Mouse (Mus musculus): Measurements from ENCODE around the gene Tekt5. TPM values are rescaled to one million over a fixed set of nuclear protein-coding genes. Genes with fewer than 3 reads are reported as not detected.

The Tekt5 gene
- polyA plus RNA-seq, 1 experiment from 2014 or later, result 1.2 TPM

GRCm38 (mm10) chr16:10372372-10372771 lies 22.9 kb downstream of the Tekt5 start:
- Histone ChIP-seq H3K27me3 (ENCODE audit: insufficient read depth, low read length) (no peaks in the 10 kb centered on the region), H3K9me3 (replicated peaks; ENCODE audit: low read length) (no peaks in the 10 kb centered on the region), H3K9ac (ENCODE audit: low read depth, low read length) (no peak overlapping the region), H3K4me1 (replicated peaks; ENCODE audit: insufficient read depth, low read length) (peaks cover 18% of the 10 kb centered on the region), H3K4me2 (ENCODE audit: low read length) (no peak overlapping the region), H3K4me3 (replicated peaks; ENCODE audit: low read depth, low read length) (no peak overlapping the region), H3K36me3 (ENCODE audit: insufficient read depth, low read length) (no peaks in the 10 kb centered on the region), H3K27ac (no peak overlapping the region)
- TF ChIP-seq CTCF (IDR thresholded peaks at IDR 0.05; ENCODE audit: low read depth), result no peak
- ATAC-seq (replicated peaks; ENCODE audit: low FRiP score, low read depth) (no peak), DNase-seq (ENCODE audit: low spot score) (no peak)
- 62% methylated on average over 4 of the region's 4 CpGs for WGBS

GRCm38 (mm10) chr16:10369996-10370395 lies 25.3 kb downstream of the Tekt5 start:
- H3K27ac ChIP-seq, result peak overlapping the region; percentile 25; the same call in 1 of the 2 replicates

GRCm38 (mm10) chr16:10369468-10369934 lies 25.8 kb downstream of the Tekt5 start:
- H3K27me3 ChIP-seq (ENCODE audit: insufficient read depth, low read length), result no peaks in the 10 kb centered on the region
- H3K4me3 ChIP-seq (replicated peaks; ENCODE audit: low read depth, low read length), result no peak overlapping the region
- H3K9ac ChIP-seq (ENCODE audit: low read depth, low read length), result no peak overlapping the region
- peak; percentile 83 for DNase-seq (ENCODE audit: low spot score)
- H3K4me1 ChIP-seq (replicated peaks; ENCODE audit: insufficient read depth, low read length), result peaks cover 16% of the 10 kb centered on the region
- 48% methylated on average over 3 of the region's 3 CpGs for WGBS
- ATAC-seq (replicated peaks; ENCODE audit: low FRiP score, low read depth), result peak; percentile 48
- no peaks in the 10 kb centered on the region for H3K9me3 ChIP-seq (replicated peaks; ENCODE audit: low read length)
- no peak overlapping the region for H3K4me2 ChIP-seq (ENCODE audit: low read length)
- H3K27ac ChIP-seq, result peak overlapping the region; percentile 44; the same call in 1 of the 2 replicates
- TF ChIP-seq CTCF (IDR thresholded peaks at IDR 0.05; ENCODE audit: low read depth), result no peak
- no peaks in the 10 kb centered on the region for H3K36me3 ChIP-seq (ENCODE audit: insufficient read depth, low read length)

More at GRCm38 (mm10) chr16:10369996-10370395, 25.3 kb downstream of the Tekt5 start:
- Histone ChIP-seq H3K4me1 (replicated peaks; ENCODE audit: insufficient read depth, low read length) (peaks cover 18% of the 10 kb centered on the region), H3K27me3 (ENCODE audit: insufficient read depth, low read length) (no peaks in the 10 kb centered on the region), H3K4me2 (ENCODE audit: low read length) (no peak overlapping the region), H3K9ac (ENCODE audit: low read depth, low read length) (no peak overlapping the region), H3K36me3 (ENCODE audit: insufficient read depth, low read length) (no peaks in the 10 kb centered on the region), H3K9me3 (replicated peaks; ENCODE audit: low read length) (no peaks in the 10 kb centered on the region), H3K4me3 (replicated peaks; ENCODE audit: low read depth, low read length) (no peak overlapping the region)
- ATAC-seq (replicated peaks; ENCODE audit: low FRiP score, low read depth) (peak; percentile 19; the same call in 1 of the 2 replicates), DNase-seq (ENCODE audit: low spot score) (no peak)
- TF ChIP-seq CTCF (IDR thresholded peaks at IDR 0.05; ENCODE audit: low read depth), result no peak
- WGBS, result 50% methylated on average over 1 of the region's 1 CpGs

DNA sequence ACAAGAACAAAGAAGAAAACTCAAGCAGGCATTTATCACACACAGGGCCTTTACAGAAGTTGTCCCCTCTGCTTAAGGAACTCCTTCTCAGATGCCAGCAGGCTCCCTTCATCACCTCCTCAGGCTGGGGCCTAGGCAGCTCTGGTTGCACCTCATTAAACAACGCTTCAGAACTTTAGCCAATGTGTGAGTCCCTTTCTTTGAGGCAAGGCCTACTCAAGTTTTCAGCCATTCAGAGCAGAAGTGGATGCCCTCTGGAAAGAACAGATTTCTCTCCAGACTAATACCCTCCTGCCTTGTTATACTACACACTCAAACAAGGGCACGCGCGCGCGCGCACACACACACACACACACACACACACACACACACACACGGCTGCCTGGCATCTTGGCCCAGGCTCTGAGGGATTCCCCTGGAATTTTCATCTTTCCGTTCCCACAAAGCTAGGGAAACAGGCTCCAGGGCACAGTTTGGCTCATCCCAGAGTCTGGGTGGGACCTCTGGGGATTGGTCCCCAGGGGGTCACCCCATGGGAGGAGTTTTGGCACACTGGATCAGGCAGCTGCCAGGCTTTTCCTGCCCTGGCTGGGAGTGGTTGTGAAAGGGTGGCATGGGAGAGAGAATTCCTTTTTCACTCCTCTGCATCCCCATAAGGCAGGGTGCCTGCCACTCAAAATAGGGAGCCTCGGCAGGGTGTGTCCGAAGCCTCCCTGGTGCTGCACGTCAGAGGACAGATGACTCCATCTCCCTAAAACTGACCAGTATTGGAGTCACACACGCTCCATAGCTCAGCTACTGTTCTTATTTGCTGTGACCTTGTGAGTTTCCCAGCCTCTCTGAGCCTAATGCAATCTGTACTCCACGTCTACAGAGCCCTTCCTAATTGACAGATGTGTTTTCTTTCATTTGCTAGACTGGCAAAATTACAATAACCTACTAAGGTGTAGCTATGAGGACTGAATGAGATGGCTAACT lies 28.8 kb downstream of the Tekt5 start:
- Histone ChIP-seq H3K27me3 (ENCODE audit: insufficient read depth, low read length) (no peaks in the 10 kb centered on the region), H3K4me3 (replicated peaks; ENCODE audit: low read depth, low read length) (no peak overlapping the region), H3K4me1 (replicated peaks; ENCODE audit: insufficient read depth, low read length) (peaks cover 10% of the 10 kb centered on the region), H3K36me3 (ENCODE audit: insufficient read depth, low read length) (no peaks in the 10 kb centered on the region), H3K4me2 (ENCODE audit: low read length) (no peak overlapping the region), H3K27ac (peak overlapping the region; percentile 47; the same call in 1 of the 2 replicates), H3K9ac (ENCODE audit: low read depth, low read length) (no peak overlapping the region), H3K9me3 (replicated peaks; ENCODE audit: low read length) (no peaks in the 10 kb centered on the region)
- no peak for TF ChIP-seq CTCF (IDR thresholded peaks at IDR 0.05; ENCODE audit: low read depth)
- peak; percentile 65 for DNase-seq (ENCODE audit: low spot score)
- peak; percentile 76 for ATAC-seq (replicated peaks; ENCODE audit: low FRiP score, low read depth)
- WGBS, result 58% methylated on average over 14 of the region's 14 CpGs

DNA sequence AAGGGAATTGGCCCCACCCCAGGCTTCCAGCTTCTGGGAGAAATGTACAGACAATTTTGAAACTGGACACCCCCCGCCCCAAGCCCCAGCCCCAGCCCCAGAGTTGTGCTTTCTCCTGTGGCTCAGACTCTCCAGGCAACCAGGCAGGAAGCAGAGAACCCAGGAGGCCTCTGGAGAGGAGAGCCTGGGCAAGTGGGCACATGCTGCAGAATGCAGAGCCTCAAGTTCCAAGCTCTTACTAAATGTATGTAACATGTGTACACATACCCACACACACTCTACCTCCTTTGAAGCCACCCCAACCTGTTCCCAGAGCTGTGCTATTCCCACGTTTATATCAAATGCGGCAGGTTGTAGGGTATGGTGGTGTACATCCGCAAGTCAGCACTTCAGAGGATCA lies 29.5 kb downstream of the Tekt5 start:
- WGBS, result 78% methylated on average over 4 of the region's 4 CpGs
- TF ChIP-seq CTCF (IDR thresholded peaks at IDR 0.05; ENCODE audit: low read depth), result no peak
- ATAC-seq (replicated peaks; ENCODE audit: low FRiP score, low read depth), result no peak

GRCm38 (mm10) chr16:10363061-10363460 lies 32.2 kb downstream of the Tekt5 start:
- Histone ChIP-seq H3K4me3 (replicated peaks; ENCODE audit: low read depth, low read length) (no peak overlapping the region), H3K9ac (ENCODE audit: low read depth, low read length) (no peak overlapping the region), H3K4me2 (ENCODE audit: low read length) (no peak overlapping the region), H3K4me1 (replicated peaks; ENCODE audit: insufficient read depth, low read length) (0 out of 2 replicates have a peak, but pooled peaks cover 3% of the 10 kb centered on the region), H3K27ac (no peak overlapping the region), H3K27me3 (ENCODE audit: insufficient read depth, low read length) (no peaks in the 10 kb centered on the region), H3K36me3 (ENCODE audit: insufficient read depth, low read length) (no peaks in the 10 kb centered on the region), H3K9me3 (replicated peaks; ENCODE audit: low read length) (no peaks in the 10 kb centered on the region)
- WGBS, result 22% methylated on average over 1 of the region's 1 CpGs
- no peak for ATAC-seq (replicated peaks; ENCODE audit: low FRiP score, low read depth)
- TF ChIP-seq CTCF (IDR thresholded peaks at IDR 0.05; ENCODE audit: low read depth), result no peak
- no peak for DNase-seq (ENCODE audit: low spot score)

More for the DNA sequence above, 29.5 kb downstream of the Tekt5 start:
- Histone ChIP-seq H3K4me2 (ENCODE audit: low read length) (no peak overlapping the region), H3K27me3 (ENCODE audit: insufficient read depth, low read length) (no peaks in the 10 kb centered on the region), H3K9ac (ENCODE audit: low read depth, low read length) (no peak overlapping the region), H3K9me3 (replicated peaks; ENCODE audit: low read length) (no peaks in the 10 kb centered on the region), H3K27ac (peak overlapping the region; percentile 47; the same call in 1 of the 2 replicates), H3K36me3 (ENCODE audit: insufficient read depth, low read length) (no peaks in the 10 kb centered on the region), H3K4me3 (replicated peaks; ENCODE audit: low read depth, low read length) (no peak overlapping the region), H3K4me1 (replicated peaks; ENCODE audit: insufficient read depth, low read length) (peaks cover 10% of the 10 kb centered on the region)
- no peak for DNase-seq (ENCODE audit: low spot score)

All from kidney, postnatal 0 days (tissue).